14 mouse cellular contexts compared by ENCODE assay signal in genomic region chr1:187836876-187837275, GRCm38 (mm10).
DNase-seq lines count a peak whose midpoint lies in the region; ATAC-seq and TF ChIP-seq lines count a peak whose summit lies in the region.
"Had no signal": no experiment of that assay in that cellular context is flagged by ENCODE, and none has a peak within 500 bp of the region (broad histone marks: within the 10 kb centered on the region; RNA-seq: fewer than 3 reads in every experiment).

No protein-coding gene starts in this region.

- no peaks in the 10 kb centered on the region for H3K9me3 ChIP-seq in embryonic facial prominence, embryonic 11.5 days (replicated peaks; ENCODE audit: control insufficient read depth, low read length)
- no peaks in the 10 kb centered on the region for H3K9me3 ChIP-seq in embryonic facial prominence, embryonic 10.5 days
- no peaks in the 10 kb centered on the region for H3K9me3 ChIP-seq in heart, postnatal 0 days (replicated peaks; ENCODE audit: control insufficient read depth, low read length)
- no peaks in the 10 kb centered on the region for H3K9me3 ChIP-seq in intestine, embryonic 15.5 days
- H3K9me3 ChIP-seq: hindbrain, embryonic 12.5 days; liver, embryonic 13.5 days had no signal

- H3K4me2 ChIP-seq in embryonic facial prominence, embryonic 11.5 days (ENCODE audit: low read depth, low read length) = no peak overlapping the region
- H3K4me2 ChIP-seq in heart, postnatal 0 days (ENCODE audit: low read depth, low read length) = peak overlapping the region; percentile 33; the same call in 1 of the 2 replicates
- no peak overlapping the region for H3K4me2 ChIP-seq in intestine, embryonic 15.5 days (replicated peaks)
- H3K4me2 ChIP-seq: hindbrain, embryonic 12.5 days; liver, embryonic 13.5 days had no signal

- H3K4me1 ChIP-seq in embryonic facial prominence, embryonic 11.5 days (ENCODE audit: control insufficient read depth, insufficient read depth, low read length) = no peaks in the 10 kb centered on the region
- H3K4me1 ChIP-seq in embryonic facial prominence, embryonic 10.5 days = peaks cover 14% of the 10 kb centered on the region
- peaks cover 12% of the 10 kb centered on the region; the same call in 1 of the 2 replicates for H3K4me1 ChIP-seq in heart, postnatal 0 days (ENCODE audit: control insufficient read depth, insufficient read depth)
- no peaks in the 10 kb centered on the region for H3K4me1 ChIP-seq in intestine, embryonic 15.5 days (replicated peaks)
- H3K4me1 ChIP-seq: hindbrain, embryonic 12.5 days; megakaryocyte, embryonic 14.5 days had no signal

- ATAC-seq in embryonic facial prominence, embryonic 11.5 days (replicated peaks; ENCODE audit: insufficient number of reproducible peaks, low FRiP score, low TSS enrichment, low read depth) = 0 out of 2 replicates have a peak, but pooled peaks have one; percentile 3
- ATAC-seq in heart, postnatal 0 days (ENCODE audit: insufficient read depth, low read depth) = peak; percentile 94
- ATAC-seq in intestine, embryonic 15.5 days = no peak

- H3K9ac ChIP-seq in embryonic facial prominence, embryonic 11.5 days (replicated peaks; ENCODE audit: low read length) = no peak overlapping the region
- 0 out of 2 replicates have a peak overlapping the region, but pooled peaks have one; percentile 21 for H3K9ac ChIP-seq in heart, postnatal 0 days (replicated peaks; ENCODE audit: low read depth, low read length)
- no peak overlapping the region for H3K9ac ChIP-seq in intestine, embryonic 15.5 days
- H3K9ac ChIP-seq: hindbrain, embryonic 12.5 days; liver, embryonic 13.5 days had no signal

- no peak overlapping the region for H3K27ac ChIP-seq in embryonic facial prominence, embryonic 11.5 days (replicated peaks; ENCODE audit: low read depth, low read length)
- no peak overlapping the region for H3K27ac ChIP-seq in embryonic facial prominence, embryonic 10.5 days (replicated peaks)
- peak overlapping the region; percentile 96 for H3K27ac ChIP-seq in heart, postnatal 0 days (ENCODE audit: low read depth)
- H3K27ac ChIP-seq in intestine, embryonic 15.5 days = no peak overlapping the region
- H3K27ac ChIP-seq: hindbrain, embryonic 12.5 days; liver, embryonic 13.5 days had no signal

- no peaks in the 10 kb centered on the region for H3K27me3 ChIP-seq in embryonic facial prominence, embryonic 11.5 days (ENCODE audit: control insufficient read depth, insufficient read depth, low read length)
- no peaks in the 10 kb centered on the region for H3K27me3 ChIP-seq in embryonic facial prominence, embryonic 10.5 days (replicated peaks; ENCODE audit: low read depth, poor library complexity, severe bottlenecking)
- no peaks in the 10 kb centered on the region for H3K27me3 ChIP-seq in heart, postnatal 0 days (ENCODE audit: control insufficient read depth, insufficient read depth, low read length)
- H3K27me3 ChIP-seq in intestine, embryonic 15.5 days (replicated peaks) = no peaks in the 10 kb centered on the region
- H3K27me3 ChIP-seq: hindbrain, embryonic 12.5 days; liver, embryonic 13.5 days; megakaryocyte, embryonic 14.5 days had no signal

- TF ChIP-seq EP300 in heart, postnatal 0 days (IDR thresholded peaks at IDR 0.05; ENCODE audit: low read depth) = no peak

- no peak overlapping the region for H3K4me3 ChIP-seq in embryonic facial prominence, embryonic 11.5 days (ENCODE audit: low read depth, low read length)
- no peak overlapping the region for H3K4me3 ChIP-seq in embryonic facial prominence, embryonic 10.5 days
- no peak overlapping the region for H3K4me3 ChIP-seq in heart, postnatal 0 days (ENCODE audit: low read depth, low read length)
- no peak overlapping the region for H3K4me3 ChIP-seq in intestine, embryonic 15.5 days (replicated peaks)
- H3K4me3 ChIP-seq: erythroblast, embryonic 14.5 days; hindbrain, embryonic 12.5 days; liver, embryonic 13.5 days; megakaryocyte, embryonic 14.5 days had no signal

- DNase-seq in embryonic facial prominence, embryonic 11.5 days (ENCODE audit: low spot score) = peak; percentile 33
- no peak for DNase-seq in embryonic facial prominence, embryonic 10.5 days (ENCODE audit: low spot score)
- peak; percentile 41 for DNase-seq in right cerebral cortex, adult 18-20 months
- no peak for DNase-seq in right cerebral cortex, postnatal 4 days
- peak; percentile 91 for DNase-seq in heart, postnatal 0 days (ENCODE audit: low spot score)
- peak; percentile 40 for DNase-seq in skeletal muscle tissue, adult 2 months (ENCODE audit: low read depth, low spot score)
- DNase-seq in spleen, postnatal 36 days (ENCODE audit: low spot score in 2 of 2) = no peak
- DNase-seq: cerebellum, adult 8-10 months; kidney, postnatal 10 days; liver, embryonic 13.5 days had no signal

- WGBS in embryonic facial prominence, embryonic 11.5 days = 34% methylated on average over 7 of the region's 7 CpGs
- 41% methylated on average over 7 of the region's 7 CpGs for WGBS in embryonic facial prominence, embryonic 10.5 days
- 6% methylated on average over 7 of the region's 7 CpGs for WGBS in heart, postnatal 0 days
- WGBS in intestine, embryonic 15.5 days = 44% methylated on average over 7 of the region's 7 CpGs

- no peaks in the 10 kb centered on the region for H3K36me3 ChIP-seq in embryonic facial prominence, embryonic 11.5 days (replicated peaks; ENCODE audit: control insufficient read depth, insufficient read depth, low read depth, low read length)
- H3K36me3 ChIP-seq in embryonic facial prominence, embryonic 10.5 days (replicated peaks) = no peaks in the 10 kb centered on the region
- no peaks in the 10 kb centered on the region for H3K36me3 ChIP-seq in heart, postnatal 0 days (replicated peaks; ENCODE audit: control insufficient read depth, insufficient read depth, low read length)
- no peaks in the 10 kb centered on the region for H3K36me3 ChIP-seq in intestine, embryonic 15.5 days
- H3K36me3 ChIP-seq: hindbrain, embryonic 12.5 days; liver, embryonic 13.5 days had no signal

- no peak for TF ChIP-seq CTCF in heart, postnatal 0 days (IDR thresholded peaks at IDR 0.05; ENCODE audit: low read depth)

Comparison
In these comparisons a context has a peak if more than half of its experiments do, and no peak if none do; other contexts are left out.
1. DNase-seq: peak in embryonic facial prominence, embryonic 11.5 days (single experiment), right cerebral cortex, adult 18-20 months (single experiment), heart, postnatal 0 days (single experiment) and skeletal muscle tissue, adult 2 months (single experiment); none in embryonic facial prominence, embryonic 10.5 days (single experiment), right cerebral cortex, postnatal 4 days (single experiment) and spleen, postnatal 36 days (0 of 2).